Mouse (Mus musculus) heart, adult 11 months (tissue): ENCODE results near the gene Vac14.

Source experiments
- DNase-seq: peaks from one replicate; pipeline ENCODE4 v3.0.0; 2022

The Vac14 gene

GRCm38 (mm10) chr8:110694826-110695225 is 76.4 kb downstream of the Vac14 start:
- no peak for DNase-seq

GRCm38 (mm10) chr8:110695431-110695830 is 77.0 kb downstream of the Vac14 start:
- DNase-seq, result no peak

DNA sequence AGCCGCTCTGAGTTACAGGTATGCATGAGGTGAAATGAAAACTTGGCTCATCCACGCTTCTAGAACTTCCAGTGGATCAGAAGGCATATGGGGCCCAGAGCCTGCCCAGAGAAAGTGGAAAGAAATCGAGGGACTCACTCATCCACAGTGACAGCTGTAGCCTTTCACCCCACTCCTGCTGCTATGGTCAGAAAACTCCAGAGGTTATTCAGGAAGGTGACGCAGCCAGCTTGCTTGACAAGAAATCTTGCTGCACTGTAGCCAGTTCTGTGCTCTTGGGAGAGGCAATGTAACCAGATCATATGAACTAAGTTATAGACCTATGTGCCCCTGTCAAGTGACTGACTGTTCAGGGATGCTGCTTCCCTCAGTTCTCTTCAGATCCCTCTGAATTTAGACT is 77.7 kb downstream of the Vac14 start:
- DNase-seq, result no peak

DNA sequence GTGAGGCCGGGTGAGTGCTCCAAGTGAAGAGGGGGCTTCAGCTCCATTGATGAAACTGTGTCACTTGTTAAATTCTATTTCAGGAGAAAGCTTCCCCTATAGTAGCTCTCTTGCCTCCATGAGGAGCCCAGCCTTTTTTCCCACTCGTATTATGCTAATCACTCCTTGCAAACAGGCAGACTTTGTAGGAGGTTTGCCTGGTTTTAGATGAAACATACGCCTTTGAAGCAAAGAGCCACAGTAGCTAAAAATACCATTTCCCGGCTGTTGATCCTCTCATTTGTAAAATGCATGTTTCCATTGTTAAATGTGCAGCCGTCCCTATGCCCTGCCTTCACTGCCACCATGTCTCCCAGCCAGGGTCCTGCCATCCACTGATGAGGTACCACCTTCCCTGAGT is 79.2 kb downstream of the Vac14 start:
- no peak for DNase-seq

DNA sequence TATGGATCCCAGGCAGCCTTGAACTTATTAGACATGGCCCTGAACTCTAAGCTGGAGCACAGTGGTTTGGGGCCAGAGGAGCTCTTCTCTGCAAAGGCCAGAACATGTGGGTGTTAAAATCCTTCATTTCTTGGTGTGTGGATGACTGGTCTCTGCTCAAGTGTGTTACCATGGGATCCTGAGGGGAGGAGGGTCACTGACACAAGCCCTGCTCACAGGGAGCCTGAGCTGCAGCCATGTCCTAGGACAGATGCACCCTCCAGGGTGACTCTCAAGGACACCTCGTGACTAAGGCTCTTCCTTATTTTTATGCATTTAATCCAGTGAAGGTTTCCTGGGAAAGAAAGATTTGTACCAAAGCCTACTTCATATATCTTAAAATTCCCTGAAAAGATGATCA is 79.7 kb downstream of the Vac14 start:
- DNase-seq, result no peak

DNA sequence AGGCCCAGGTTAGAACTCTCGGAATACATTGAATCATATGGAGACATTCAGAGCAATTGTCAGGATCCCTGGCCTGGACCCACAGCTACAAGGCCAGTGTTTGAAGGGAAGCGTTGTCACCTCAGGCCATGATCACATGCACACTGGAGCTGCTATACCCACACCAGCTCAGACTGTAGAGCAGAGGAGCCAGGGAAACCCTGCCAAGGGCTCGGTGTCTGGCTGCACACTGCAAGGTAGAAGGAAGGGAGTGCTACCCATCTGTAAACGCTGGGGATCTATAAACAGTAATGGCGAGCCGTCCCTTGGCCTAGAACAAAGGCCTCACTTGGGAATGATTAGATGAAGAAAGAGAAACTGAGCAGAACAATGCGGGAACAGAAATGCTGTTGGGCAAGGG is 81.1 kb downstream of the Vac14 start:
- peak; percentile 93 for DNase-seq

DNA sequence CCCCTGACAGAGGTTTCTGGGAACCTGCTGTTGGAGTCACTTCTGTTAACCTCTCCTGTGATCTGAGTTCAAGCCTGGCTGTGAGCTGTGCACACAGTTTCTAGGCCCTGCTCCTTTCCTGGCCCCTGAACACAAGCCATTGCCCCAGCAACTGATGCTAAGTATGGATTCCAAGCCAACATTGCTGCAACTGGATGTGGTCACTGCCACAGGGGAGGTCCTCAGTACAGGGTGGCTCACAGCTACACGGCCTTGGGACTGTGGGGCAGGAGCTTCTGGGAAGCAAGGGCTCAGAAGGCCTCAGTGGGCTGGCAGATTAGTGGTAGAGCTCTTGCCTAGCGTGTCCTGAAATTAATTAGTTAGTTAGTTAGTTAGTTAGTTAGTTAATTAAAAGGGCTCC is 82.2 kb downstream of the Vac14 start:
- peak; percentile 92 for DNase-seq

DNA sequence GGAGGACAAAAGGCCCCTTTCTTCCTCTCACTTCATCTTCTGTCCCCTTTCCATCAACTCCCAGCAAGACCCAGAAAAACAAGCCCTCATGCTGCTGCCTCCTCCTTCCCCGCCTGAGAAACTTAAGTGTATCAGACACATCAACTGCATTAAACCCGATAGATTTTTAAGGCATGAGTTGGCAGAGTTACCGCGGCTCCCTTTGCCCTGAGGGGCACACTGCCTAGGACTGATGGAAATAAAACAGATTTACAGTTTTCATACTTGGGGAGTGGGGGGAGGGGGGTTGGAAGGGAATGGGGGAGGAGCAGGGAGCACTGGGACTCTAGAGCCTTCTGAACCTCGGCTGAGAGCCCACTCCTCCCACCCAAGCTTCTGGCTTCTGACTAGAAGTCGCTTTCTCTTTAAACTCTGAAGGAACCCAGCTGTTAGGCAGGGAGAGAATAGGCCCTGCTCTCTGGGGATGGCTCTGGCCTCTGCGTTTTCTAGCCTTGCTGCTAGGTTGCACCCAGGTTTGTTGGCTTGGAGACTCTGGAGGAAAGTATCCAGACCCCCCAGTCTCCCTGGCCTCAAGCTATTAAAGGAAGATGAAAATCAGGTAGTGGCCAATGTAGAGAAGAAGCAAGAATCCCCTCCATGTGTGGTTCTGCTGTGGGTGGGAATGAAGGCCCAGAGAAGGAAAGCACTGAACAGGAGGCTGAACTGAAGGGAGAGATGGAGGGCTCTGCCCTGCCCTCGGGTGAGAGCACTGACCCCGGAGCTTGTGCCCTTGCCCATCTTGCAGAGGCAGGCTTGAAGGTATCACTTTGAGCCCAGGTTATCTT is 84.5 kb downstream of the Vac14 start:
- DNase-seq, result peak; percentile 96

- DNase-seq, result peak; percentile 90
Observed at GRCm38 (mm10) chr8:110703460-110704061, 85.2 kb downstream of the Vac14 start.

- no peak for DNase-seq
Observed at GRCm38 (mm10) chr8:110704103-110704502, 85.7 kb downstream of the Vac14 start.

DNA sequence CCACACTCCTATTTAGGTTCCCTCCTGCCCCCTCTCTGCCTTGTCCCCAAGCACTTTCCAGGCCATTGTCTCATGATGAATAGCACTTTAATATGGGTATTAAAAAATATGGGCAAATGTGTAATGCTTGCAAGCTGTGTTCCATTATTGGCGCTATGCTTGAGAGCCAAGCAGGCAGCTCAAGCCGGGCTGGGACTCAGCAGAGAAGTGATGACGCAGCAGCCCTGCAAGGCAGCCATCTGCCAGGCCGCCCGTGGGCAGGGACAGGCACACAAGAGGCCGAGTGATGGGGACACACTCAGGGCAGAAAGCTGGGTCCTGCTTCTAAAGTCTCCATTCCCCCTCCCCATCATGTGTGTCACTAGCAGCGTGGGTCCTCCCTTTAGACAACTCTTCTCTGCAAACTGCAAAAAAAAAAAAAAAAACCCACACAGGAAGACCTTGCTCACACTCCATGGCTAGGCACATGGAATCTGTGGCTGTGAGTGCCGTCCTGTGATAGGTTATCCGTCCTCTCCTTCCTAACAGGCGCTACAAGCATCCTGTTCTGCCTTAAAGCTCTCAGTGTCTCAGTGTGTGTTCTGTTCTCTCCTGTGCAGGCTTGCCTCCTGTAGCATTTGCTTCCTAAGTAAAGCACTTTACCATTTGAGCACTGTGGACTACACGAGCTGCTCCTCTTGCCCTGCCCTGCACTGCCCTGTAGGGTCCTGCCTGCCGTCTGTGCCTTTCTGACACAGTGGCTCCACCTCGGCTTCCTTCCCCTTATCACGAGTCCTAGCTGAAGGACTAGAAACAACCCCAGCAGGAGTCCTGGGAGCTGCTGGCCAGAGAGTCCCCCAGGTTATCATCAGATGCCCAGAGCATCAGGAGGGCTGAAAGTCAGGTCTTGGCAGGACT is 87.3 kb downstream of the Vac14 start:
- no peak for DNase-seq

DNA sequence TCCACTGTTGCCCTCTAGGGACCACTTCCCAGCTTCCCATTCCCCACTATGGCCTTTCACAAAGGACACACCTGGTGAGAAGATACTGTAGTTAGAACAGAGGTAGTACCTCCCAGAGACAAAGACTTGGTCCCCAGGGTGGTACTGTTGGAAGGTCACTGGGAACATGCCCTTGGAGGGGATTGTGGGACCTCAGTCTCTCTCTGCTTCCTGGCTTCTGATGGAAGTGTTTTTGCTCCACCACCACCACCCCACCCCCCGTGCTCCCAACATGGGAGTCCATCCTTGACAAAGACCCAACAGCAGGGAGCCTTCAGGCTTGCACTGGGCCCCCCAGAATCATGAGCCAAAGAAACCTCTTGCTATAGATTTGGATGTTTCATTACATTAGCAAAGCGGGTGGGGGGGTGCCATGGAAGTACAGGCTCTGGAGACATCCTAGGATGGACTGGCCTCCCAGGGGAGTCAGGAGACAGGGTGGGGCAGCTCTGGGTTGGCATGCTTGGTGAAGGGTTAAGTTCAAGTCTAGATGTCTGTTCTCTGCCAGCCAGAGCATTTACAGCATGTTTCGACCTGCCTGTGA is 88.0 kb downstream of the Vac14 start:
- DNase-seq, result no peak

- DNase-seq, result no peak
Observed at GRCm38 (mm10) chr8:110708429-110708828, 90.0 kb downstream of the Vac14 start.

DNA sequence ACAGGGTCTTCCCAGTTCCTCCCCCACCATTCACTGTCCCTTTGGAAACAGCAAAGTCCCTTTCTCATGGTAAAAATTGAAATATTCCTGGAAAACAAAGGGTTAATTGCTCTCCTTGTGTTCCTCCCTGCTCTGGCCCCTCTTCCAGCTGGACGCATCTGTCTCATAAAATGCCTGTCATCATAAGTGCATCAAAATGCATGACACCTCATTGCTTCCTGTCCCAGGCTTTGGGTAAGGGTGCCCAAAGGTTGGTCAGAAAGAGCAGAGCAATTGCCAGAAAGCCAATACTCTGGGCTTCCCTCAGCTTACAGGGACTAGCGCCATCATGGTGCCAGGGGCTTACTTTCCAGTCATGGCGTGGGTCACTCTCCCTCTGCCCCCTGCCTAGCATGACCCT is 92.2 kb downstream of the Vac14 start:
- DNase-seq, result no peak

DNA sequence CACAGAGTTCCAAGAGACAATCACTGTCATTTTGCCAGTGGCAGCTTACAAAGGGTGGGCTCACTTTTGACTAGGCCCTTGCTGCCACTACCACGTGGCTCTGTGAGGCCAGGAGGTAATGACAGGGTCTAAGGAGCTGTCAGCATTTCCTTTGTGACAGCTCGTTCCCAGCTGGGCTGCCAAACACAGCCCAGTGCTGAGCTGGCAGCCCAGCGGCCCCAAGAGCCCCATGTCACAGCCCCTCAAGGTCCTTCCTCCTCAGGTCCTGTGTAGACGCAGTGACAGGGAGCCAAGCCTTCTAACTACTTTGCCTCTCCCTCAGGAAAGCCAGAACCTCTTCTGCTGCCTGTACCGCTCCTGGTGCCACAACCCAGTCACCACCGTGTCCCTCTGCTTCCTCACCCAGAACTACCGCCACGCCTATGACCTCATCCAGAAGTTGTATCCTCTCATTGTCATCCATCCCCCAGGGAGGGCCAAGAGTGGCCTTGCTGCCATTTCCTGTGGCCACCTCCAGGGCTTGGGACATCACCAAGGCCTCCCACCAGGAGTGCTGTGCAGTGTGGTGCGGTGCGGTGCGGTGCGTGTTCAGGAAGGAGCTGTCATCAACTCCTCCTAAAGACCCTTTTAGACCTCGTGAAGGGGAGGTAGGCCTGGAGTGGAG is 93.0 kb downstream of the Vac14 start:
- DNase-seq, result peak; percentile 98

- peak; percentile 96 for DNase-seq
Observed at GRCm38 (mm10) chr8:110713073-110713472, 94.7 kb downstream of the Vac14 start.

- DNase-seq, result no peak
Observed at GRCm38 (mm10) chr8:110714827-110715519, 96.6 kb downstream of the Vac14 start.

- DNase-seq, result peak; percentile 99
Observed at GRCm38 (mm10) chr8:110716075-110716474, 97.7 kb downstream of the Vac14 start.

DNA sequence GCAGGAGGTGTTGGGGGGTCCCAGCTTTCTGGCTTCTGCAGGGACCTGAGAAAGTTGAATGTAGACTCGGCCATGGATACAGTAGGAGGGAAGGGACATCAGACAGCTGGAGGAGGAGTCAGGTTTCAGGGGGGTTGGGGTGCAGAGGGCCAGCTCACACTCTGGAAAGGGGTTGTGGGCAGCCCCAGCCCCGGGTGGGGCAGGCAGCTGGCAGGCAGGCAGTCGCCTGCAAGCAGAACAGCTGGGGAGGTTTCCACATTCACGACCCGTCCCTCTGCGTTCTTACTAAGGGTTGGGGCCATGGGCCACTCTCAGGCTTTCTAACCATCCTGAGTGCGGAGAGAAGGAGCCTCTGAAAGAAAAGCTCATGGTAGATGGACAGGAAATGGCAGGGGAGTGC is 98.7 kb downstream of the Vac14 start:
- peak; percentile 93 for DNase-seq

GRCm38 (mm10) chr8:110718209-110718968 is 100.0 kb downstream of the Vac14 start:
- DNase-seq, result peak; percentile 94
